Mouse (Mus musculus) bone marrow macrophage, adult 2 months (primary cell): ENCODE data around the gene Ier5l.

Experiments used
- CTCF ChIP-seq: IDR thresholded peaks from 2 replicates; pipeline ENCODE4 v1.5.1; 2012; ENCODE audit warnings: low read depth, mild to moderate bottlenecking, low read length, moderate library complexity
- POLR2A ChIP-seq: IDR thresholded peaks from 2 replicates; pipeline ENCODE4 v1.6.1; 2012; ENCODE audit warnings: mild to moderate bottlenecking, low read depth, low read length, borderline replicate concordance

GRCm38 (mm10) chr2:30470143-30470946, 3.7 kb downstream of the Ier5l start:
- TF ChIP-seq CTCF (no peak; the same call in none of the 2 replicates), POLR2A (no peak)
